Mouse (Mus musculus): ENCODE measurements around the gene Nop9.

Gene Nop9

DNA sequence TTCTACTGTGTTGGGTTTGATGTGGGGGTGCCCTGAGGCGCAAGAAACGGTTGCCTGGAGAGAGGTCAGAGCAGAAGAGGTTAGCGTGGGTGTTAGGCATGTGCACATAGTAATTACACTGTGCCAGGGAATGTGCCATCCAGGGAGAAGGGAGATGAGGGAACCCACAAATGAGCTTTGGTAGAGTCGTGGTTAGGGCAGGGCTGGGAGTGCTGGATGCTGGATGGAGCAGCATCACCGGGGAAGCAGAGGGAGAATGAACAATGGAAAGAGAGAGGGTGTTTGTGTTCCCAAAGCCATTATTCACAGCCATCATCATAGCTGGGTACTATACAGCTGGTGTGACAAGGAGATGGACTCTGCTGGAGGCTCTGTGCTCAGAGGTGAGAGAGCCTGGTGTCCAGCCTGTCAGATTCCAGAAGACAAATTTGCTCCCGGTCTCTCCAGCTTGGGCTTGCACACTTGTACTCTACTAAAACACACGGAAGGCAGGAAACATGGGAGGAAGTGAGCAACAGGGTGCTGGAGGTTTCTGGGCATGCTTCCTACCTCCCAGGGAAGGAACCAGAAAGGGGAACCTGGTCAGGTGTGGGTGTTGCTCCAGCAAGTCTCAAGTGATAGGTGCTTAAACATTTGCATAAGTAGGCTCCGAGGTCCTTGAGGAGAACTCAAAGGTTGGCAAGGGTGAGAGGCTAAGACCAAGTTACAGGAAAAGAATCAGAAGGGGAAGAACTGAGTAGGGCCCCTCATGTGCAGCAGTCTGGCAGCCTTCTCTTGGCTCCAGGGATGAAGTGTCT, 17.4 kb upstream of the Nop9 start:
- no peak for DNase-seq (ENCODE audit: low spot score in 2 of 2)

GRCm38 (mm10) chr14:55730116-55730515, 15.4 kb upstream of the Nop9 start:
- no peak for DNase-seq (ENCODE audit: low spot score in 2 of 2)

GRCm38 (mm10) chr14:55730531-55731032, 14.9 kb upstream of the Nop9 start:
- peak; percentile 27 to 29 for DNase-seq (ENCODE audit: low spot score in 2 of 2)

GRCm38 (mm10) chr14:55733889-55734288, 11.6 kb upstream of the Nop9 start:
- no peak for DNase-seq (ENCODE audit: low spot score in 2 of 2)

DNA sequence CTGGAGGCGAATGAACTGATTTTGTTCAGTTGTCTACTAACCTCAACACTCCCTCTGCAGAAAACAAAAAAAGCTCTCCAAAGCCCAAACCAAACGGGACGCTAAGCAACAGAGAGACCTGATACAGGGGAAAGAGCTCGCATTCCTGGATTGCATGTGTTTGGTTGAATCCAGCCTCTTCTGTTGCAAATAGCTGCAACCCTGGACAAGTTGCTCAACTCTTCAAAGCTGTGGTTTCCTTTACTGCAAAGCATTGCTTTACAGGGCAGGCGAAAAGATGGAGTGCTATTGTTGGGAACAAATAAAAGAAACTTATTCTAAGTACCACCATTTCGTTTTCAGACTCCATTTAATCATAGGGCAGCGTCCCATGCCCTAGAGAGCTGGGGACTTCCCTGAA, 10.6 kb upstream of the Nop9 start:
- no peak for DNase-seq (ENCODE audit: low spot score in 2 of 2)

GRCm38 (mm10) chr14:55735334-55735733, 10.2 kb upstream of the Nop9 start:
- DNase-seq (ENCODE audit: low spot score in 2 of 2): no peak

DNA sequence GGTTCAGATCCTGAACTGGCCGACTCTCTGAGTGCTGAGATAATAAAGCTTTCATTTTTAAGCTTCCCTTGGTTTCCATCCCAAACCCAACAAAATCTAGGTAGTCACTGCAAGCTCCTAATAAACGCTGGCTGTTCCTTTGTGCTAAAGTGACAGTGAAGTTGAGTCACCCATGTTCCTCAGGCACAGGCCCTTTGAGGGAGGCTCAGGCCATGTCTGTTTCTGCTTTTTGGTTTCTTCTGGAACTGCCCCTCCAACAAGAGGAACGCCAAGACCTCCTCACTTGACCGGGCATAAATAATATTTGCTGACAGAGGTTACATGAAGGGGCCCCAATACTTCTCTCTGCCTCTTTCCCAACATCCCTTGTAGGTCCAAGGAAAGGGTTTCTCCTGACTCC, 9.7 kb upstream of the Nop9 start:
- DNase-seq (ENCODE audit: low spot score in 2 of 2): no peak

DNA sequence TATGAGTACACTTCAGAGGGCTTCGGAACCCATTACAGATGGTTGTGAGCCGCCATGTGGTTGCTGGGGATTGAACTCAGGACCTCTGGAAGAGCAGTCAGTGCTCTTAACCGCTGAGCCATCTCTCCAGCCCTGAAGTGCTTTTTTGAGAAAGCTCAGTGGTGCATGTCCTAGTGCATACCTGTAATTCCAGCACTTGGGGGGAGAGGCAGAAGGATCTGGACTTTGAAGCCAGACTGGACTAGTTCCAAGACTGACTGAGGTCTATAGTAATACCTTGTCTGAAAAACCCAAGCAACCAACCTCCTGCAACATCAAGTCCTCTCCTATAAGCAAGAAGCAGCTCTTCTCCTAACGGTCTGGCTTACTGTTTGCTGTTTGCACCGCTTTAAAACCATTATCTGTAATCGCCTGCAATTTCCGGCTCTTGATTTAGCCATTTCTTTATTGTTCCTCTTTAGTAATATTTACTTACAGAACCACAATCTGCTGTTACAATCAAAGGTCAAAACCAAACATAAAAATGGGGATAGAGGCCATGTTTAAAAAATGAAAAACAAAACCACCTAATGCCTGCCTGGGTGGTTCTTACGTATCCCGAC, 8.3 kb upstream of the Nop9 start:
- no peak for DNase-seq (ENCODE audit: low spot score in 2 of 2)

DNA sequence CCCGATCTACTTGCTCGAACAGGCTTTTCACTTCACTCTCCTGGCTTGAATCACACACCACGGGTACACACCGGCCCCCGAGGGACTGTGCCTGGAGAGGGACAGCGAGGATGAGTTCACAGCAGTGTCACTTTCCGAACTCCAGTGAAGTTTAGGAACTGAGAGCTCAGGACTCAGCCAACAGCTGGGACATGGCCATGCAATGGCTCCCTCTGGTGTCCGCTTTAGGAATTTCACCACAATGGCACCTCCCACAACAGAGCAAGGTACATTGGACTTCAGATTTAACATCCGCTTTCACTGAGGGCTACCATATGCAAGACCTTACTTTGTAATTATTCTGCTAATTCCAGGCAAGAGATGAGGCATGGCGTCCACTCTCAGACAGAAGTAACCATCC, 1.8 kb upstream of the Nop9 start:
- peak; percentile 87 to 91 for DNase-seq (ENCODE audit: low spot score in 2 of 2)

DNA sequence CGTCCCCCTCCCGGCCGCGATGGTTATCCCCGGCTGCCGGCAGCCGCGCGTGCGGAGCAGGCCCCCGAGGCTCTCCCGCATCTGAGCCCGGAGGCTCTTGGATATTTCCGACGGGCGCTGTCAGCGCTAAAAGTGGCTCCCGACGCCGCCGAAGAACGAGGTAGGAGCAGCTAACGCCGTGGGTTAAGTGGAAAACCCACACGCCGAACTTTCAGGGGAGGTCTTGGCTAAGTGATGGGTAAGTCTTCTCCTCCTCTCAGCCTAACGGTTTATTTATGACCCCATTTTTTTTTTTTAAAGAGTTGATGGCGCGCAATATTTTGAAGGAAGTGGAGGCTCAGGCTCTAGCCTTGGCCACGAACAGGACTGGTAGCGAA, 356 bp downstream of the Nop9 start:
- no peak for DNase-seq (ENCODE audit: low spot score in 2 of 2)

GRCm38 (mm10) chr14:55747051-55747847, 1.8 kb downstream of the Nop9 start:
- no peak for DNase-seq (ENCODE audit: low spot score in 2 of 2)

- DNase-seq (ENCODE audit: low spot score in 2 of 2): no peak
Observed at GRCm38 (mm10) chr14:55757566-55757965, 12.1 kb downstream of the Nop9 start.

- peak in 1 of 2 experiments; percentile 52 for DNase-seq (ENCODE audit: low spot score in 2 of 2)
Observed at GRCm38 (mm10) chr14:55758363-55758784, 12.9 kb downstream of the Nop9 start, which contains the start of gene Cideb. Cideb (minus strand) TSS chr14:55758458.

GRCm38 (mm10) chr14:55760156-55760555, 14.7 kb downstream of the Nop9 start:
- DNase-seq (ENCODE audit: low spot score in 2 of 2): peak; percentile 90 to 93

DNA sequence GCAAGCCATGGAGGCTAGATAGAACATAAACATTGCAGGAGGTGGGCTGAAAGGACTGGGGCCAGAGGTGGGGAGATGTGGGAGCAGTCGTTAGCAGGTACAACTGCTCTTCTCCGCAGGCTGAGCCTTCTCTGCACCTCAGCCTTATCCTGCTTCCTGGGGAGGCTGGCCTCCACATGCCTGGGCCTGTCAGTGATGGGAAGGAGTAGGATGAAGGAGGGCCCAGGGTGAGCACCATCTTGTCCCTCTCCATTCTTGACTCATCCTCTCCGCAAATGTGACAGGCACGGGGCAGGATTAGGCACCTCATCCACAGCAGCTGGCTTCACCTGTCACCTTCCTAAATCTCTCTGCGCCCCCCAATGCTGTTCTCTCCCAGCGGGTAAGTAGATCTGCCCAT, 15.7 kb downstream of the Nop9 start, which contains the start of gene Ltb4r2:
Ltb4r2 (plus strand) TSS at position 266 of the 400 bp plus-strand sequence.
- DNase-seq (ENCODE audit: low spot score in 2 of 2): no peak

DNA sequence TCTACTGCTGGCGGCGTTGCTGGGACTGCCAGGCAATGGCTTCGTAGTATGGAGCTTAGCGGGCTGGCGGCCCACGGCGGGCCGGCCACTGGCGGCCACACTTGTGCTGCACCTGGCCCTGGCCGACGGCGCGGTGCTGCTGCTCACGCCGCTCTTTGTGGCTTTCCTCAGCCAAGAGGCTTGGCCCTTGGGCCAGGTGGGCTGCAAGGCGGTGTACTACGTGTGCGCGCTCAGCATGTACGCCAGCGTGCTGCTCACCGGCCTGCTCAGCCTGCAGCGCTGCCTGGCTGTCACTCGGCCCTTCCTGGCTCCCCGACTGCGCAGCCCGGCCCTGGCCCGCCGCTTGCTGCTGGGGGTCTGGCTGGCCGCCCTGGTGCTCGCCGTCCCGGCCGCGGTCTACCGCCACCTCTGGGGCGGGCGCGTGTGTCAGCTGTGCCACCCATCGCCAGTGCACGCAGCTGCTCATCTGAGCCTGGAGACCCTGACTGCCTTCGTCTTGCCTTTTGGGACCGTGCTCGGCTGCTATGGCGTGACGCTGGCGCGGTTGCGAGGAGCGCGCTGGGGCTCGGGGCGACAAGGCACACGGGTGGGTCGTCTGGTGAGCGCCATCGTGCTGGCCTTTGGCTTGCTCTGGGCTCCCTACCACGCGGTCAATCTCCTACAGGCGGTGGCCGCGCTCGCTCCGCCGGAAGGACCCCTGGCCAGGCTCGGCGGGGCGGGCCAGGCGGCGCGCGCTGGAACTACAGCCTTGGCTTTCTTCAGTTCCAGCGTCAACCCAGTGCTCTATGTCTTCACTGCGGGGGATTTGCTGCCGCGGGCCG, 16.7 kb downstream of the Nop9 start:
- peak in 1 of 2 experiments; percentile 52 for DNase-seq (ENCODE audit: low spot score in 2 of 2)

GRCm38 (mm10) chr14:55763166-55763565, 17.7 kb downstream of the Nop9 start:
- DNase-seq (ENCODE audit: low spot score in 2 of 2): no peak

GRCm38 (mm10) chr14:55765696-55766095, 20.2 kb downstream of the Nop9 start, which contains the start of gene Ltb4r1:
Ltb4r1 (plus strand) TSS chr14:55765962.
- no peak for DNase-seq (ENCODE audit: low spot score in 2 of 2)

DNA sequence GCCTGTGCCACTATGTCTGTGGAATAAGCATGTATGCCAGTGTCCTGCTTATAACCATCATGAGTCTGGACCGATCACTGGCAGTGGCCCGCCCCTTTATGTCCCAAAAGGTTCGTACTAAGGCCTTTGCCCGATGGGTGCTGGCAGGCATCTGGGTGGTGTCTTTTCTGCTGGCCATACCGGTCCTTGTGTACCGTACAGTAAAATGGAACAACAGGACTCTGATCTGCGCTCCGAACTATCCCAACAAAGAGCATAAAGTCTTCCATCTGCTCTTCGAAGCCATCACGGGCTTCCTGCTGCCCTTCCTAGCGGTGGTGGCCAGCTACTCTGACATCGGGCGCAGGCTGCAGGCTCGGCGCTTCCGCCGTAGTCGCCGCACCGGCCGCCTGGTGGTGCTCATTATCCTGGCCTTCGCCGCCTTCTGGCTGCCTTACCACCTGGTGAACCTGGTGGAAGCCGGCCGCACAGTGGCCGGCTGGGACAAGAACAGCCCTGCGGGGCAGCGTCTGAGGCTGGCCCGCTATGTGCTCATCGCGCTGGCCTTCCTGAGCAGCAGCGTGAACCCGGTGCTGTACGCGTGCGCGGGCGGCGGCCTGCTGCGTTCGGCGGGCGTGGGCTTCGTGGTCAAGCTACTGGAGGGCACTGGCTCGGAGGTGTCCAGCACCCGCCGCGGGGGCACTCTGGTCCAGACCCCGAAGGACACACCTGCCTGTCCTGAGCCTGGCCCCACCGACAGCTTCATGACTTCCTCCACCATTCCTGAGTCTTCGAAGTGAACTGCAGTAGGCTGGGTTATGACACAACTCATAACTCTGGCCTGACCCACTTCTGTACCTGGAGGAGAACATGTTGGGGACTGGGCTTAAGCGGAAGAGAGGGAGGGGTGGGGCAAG, 22.3 kb downstream of the Nop9 start:
- peak; percentile 39 to 58 for DNase-seq (ENCODE audit: low spot score in 2 of 2)

GRCm38 (mm10) chr14:55768555-55768954, 23.1 kb downstream of the Nop9 start:
- DNase-seq (ENCODE audit: low spot score in 2 of 2): no peak

Data from right cerebral cortex, adult 2 months (tissue).